Mouse (Mus musculus): ENCODE measurements at regions not wholly inside any gene's neighbourhood (a gene's known extent, or its start where the extent isn't known, plus 50 kb on each side); places are given as distances from the start of the nearest gene placed in this dataset.

- no peak for DNase-seq (ENCODE audit: low spot score)
- WGBS: 75% methylated on average over 7 of the region's 7 CpGs
- H3K4me1 ChIP-seq (replicated peaks): peaks cover 23% of the 10 kb centered on the region
- H3K27ac ChIP-seq: no peak overlapping the region
- H3K4me3 ChIP-seq: no peak overlapping the region
- peaks cover 40% of the 10 kb centered on the region for H3K27me3 ChIP-seq (ENCODE audit: insufficient read depth, poor library complexity, severe bottlenecking)
- no peaks in the 10 kb centered on the region for H3K9me3 ChIP-seq
- no peaks in the 10 kb centered on the region for H3K36me3 ChIP-seq
These were observed 177.3 kb downstream of the Rybp start for GRCm38 (mm10) chr6:100109979-100110378.

GRCm38 (mm10) chr6:100109351-100109750, 177.9 kb downstream of the Rybp start:
- Histone ChIP-seq H3K36me3 (no peaks in the 10 kb centered on the region), H3K4me1 (replicated peaks) (peaks cover 23% of the 10 kb centered on the region), H3K27me3 (ENCODE audit: insufficient read depth, poor library complexity, severe bottlenecking) (peaks cover 41% of the 10 kb centered on the region), H3K9me3 (no peaks in the 10 kb centered on the region), H3K4me3 (no peak overlapping the region), H3K27ac (no peak overlapping the region)
- WGBS: 72% methylated on average over 3 of the region's 3 CpGs
- DNase-seq (ENCODE audit: low spot score): no peak

- WGBS: 81% methylated on average over 3 of the region's 3 CpGs
These were observed 179.8 kb downstream of the Rybp start for GRCm38 (mm10) chr6:100107508-100107907.

GRCm38 (mm10) chr6:100107066-100107465, 180.2 kb downstream of the Rybp start:
- Histone ChIP-seq H3K9me3 (no peaks in the 10 kb centered on the region), H3K27ac (no peak overlapping the region), H3K36me3 (no peaks in the 10 kb centered on the region), H3K27me3 (ENCODE audit: insufficient read depth, poor library complexity, severe bottlenecking) (peaks cover 57% of the 10 kb centered on the region), H3K4me3 (no peak overlapping the region), H3K4me1 (replicated peaks) (peaks cover 23% of the 10 kb centered on the region)
- DNase-seq (ENCODE audit: low spot score): no peak
- WGBS: 88% methylated on average over 5 of the region's 5 CpGs

More at GRCm38 (mm10) chr6:100107508-100107907, 179.8 kb downstream of the Rybp start:
- Histone ChIP-seq H3K36me3 (no peaks in the 10 kb centered on the region), H3K4me1 (replicated peaks) (peaks cover 23% of the 10 kb centered on the region), H3K27me3 (ENCODE audit: insufficient read depth, poor library complexity, severe bottlenecking) (peaks cover 55% of the 10 kb centered on the region), H3K9me3 (no peaks in the 10 kb centered on the region), H3K27ac (no peak overlapping the region), H3K4me3 (no peak overlapping the region)
- no peak for DNase-seq (ENCODE audit: low spot score)

- DNase-seq (ENCODE audit: low spot score): no peak
- 84% methylated on average over 4 of the region's 4 CpGs for WGBS
- Histone ChIP-seq H3K4me1 (replicated peaks) (no peaks in the 10 kb centered on the region), H3K9me3 (no peaks in the 10 kb centered on the region), H3K27ac (no peak overlapping the region), H3K27me3 (ENCODE audit: insufficient read depth, poor library complexity, severe bottlenecking) (peaks cover 38% of the 10 kb centered on the region), H3K4me3 (no peak overlapping the region), H3K36me3 (no peaks in the 10 kb centered on the region)
These were observed 186.6 kb downstream of the Rybp start for GRCm38 (mm10) chr6:100100565-100101133.

GRCm38 (mm10) chr6:100096393-100097125, 190.7 kb downstream of the Rybp start:
- DNase-seq (ENCODE audit: low spot score): no peak
- Histone ChIP-seq H3K9me3 (no peaks in the 10 kb centered on the region), H3K4me3 (no peak overlapping the region), H3K27me3 (ENCODE audit: insufficient read depth, poor library complexity, severe bottlenecking) (peaks cover 18% of the 10 kb centered on the region), H3K4me1 (replicated peaks) (0 out of 2 replicates have a peak, but pooled peaks cover 4% of the 10 kb centered on the region), H3K27ac (no peak overlapping the region), H3K36me3 (no peaks in the 10 kb centered on the region)
- WGBS: 80% methylated on average over 13 of the region's 13 CpGs

- 95% methylated on average over 6 of the region's 6 CpGs for WGBS
These were observed 192.6 kb downstream of the Rybp start for GRCm38 (mm10) chr6:100094653-100095217.

GRCm38 (mm10) chr6:100092870-100093269, 194.4 kb downstream of the Rybp start:
- no peak for DNase-seq (ENCODE audit: low spot score)
- H3K27me3 ChIP-seq (ENCODE audit: insufficient read depth, poor library complexity, severe bottlenecking): peaks cover 15% of the 10 kb centered on the region
- WGBS: 89% methylated on average over 8 of the region's 8 CpGs
- H3K27ac ChIP-seq: no peak overlapping the region
- no peak overlapping the region for H3K4me3 ChIP-seq
- H3K4me1 ChIP-seq (replicated peaks): 0 out of 2 replicates have a peak, but pooled peaks cover 4% of the 10 kb centered on the region
- no peaks in the 10 kb centered on the region for H3K36me3 ChIP-seq
- no peaks in the 10 kb centered on the region for H3K9me3 ChIP-seq

More at GRCm38 (mm10) chr6:100094653-100095217, 192.6 kb downstream of the Rybp start:
- no peak overlapping the region for H3K27ac ChIP-seq
- H3K4me3 ChIP-seq: no peak overlapping the region
- DNase-seq (ENCODE audit: low spot score): no peak
- H3K4me1 ChIP-seq (replicated peaks): 0 out of 2 replicates have a peak, but pooled peaks cover 4% of the 10 kb centered on the region
- peaks cover 15% of the 10 kb centered on the region for H3K27me3 ChIP-seq (ENCODE audit: insufficient read depth, poor library complexity, severe bottlenecking)
- H3K9me3 ChIP-seq: no peaks in the 10 kb centered on the region
- H3K36me3 ChIP-seq: no peaks in the 10 kb centered on the region

GRCm38 (mm10) chr6:100091815-100092214, 195.5 kb downstream of the Rybp start:
- Histone ChIP-seq H3K9me3 (no peaks in the 10 kb centered on the region), H3K27me3 (ENCODE audit: insufficient read depth, poor library complexity, severe bottlenecking) (peaks cover 15% of the 10 kb centered on the region), H3K27ac (no peak overlapping the region), H3K4me1 (replicated peaks) (0 out of 2 replicates have a peak, but pooled peaks cover 4% of the 10 kb centered on the region), H3K4me3 (no peak overlapping the region), H3K36me3 (no peaks in the 10 kb centered on the region)
- DNase-seq (ENCODE audit: low spot score): no peak
- WGBS: 79% methylated on average over 3 of the region's 3 CpGs

GRCm38 (mm10) chr6:100088576-100088975, 198.7 kb downstream of the Rybp start:
- Histone ChIP-seq H3K9me3 (peaks cover 5% of the 10 kb centered on the region; the same call in 1 of the 2 replicates), H3K27ac (no peak overlapping the region), H3K36me3 (no peaks in the 10 kb centered on the region), H3K4me3 (no peak overlapping the region), H3K4me1 (replicated peaks) (peaks cover 6% of the 10 kb centered on the region; the same call in 1 of the 2 replicates), H3K27me3 (ENCODE audit: insufficient read depth, poor library complexity, severe bottlenecking) (peaks cover 17% of the 10 kb centered on the region; the same call in 1 of the 2 replicates)
- DNase-seq (ENCODE audit: low spot score): no peak
- 60% methylated on average over 4 of the region's 4 CpGs for WGBS

GRCm38 (mm10) chr6:100086807-100087206, 200.5 kb downstream of the Rybp start:
- Histone ChIP-seq H3K27me3 (ENCODE audit: insufficient read depth, poor library complexity, severe bottlenecking) (peaks cover 17% of the 10 kb centered on the region; the same call in 1 of the 2 replicates), H3K4me3 (no peak overlapping the region), H3K27ac (no peak overlapping the region), H3K36me3 (no peaks in the 10 kb centered on the region), H3K4me1 (replicated peaks) (peaks cover 6% of the 10 kb centered on the region; the same call in 1 of the 2 replicates), H3K9me3 (peaks cover 5% of the 10 kb centered on the region; the same call in 1 of the 2 replicates)
- WGBS: 85% methylated on average over 7 of the region's 7 CpGs
- no peak for DNase-seq (ENCODE audit: low spot score)

GRCm38 (mm10) chr6:100085981-100086380, 201.3 kb downstream of the Rybp start:
- Histone ChIP-seq H3K9me3 (peaks cover 7% of the 10 kb centered on the region; the same call in 1 of the 2 replicates), H3K4me3 (no peak overlapping the region), H3K4me1 (replicated peaks) (peaks cover 6% of the 10 kb centered on the region; the same call in 1 of the 2 replicates), H3K27ac (no peak overlapping the region), H3K36me3 (no peaks in the 10 kb centered on the region), H3K27me3 (ENCODE audit: insufficient read depth, poor library complexity, severe bottlenecking) (peaks cover 18% of the 10 kb centered on the region; the same call in 1 of the 2 replicates)
- no peak for DNase-seq (ENCODE audit: low spot score)
- 18% methylated on average over 1 of the region's 1 CpGs for WGBS
